Mouse (Mus musculus): Measurements from ENCODE around the gene Gclc. TPM values are rescaled to one million over a fixed set of nuclear protein-coding genes. Genes with fewer than 3 reads are reported as not detected.

The Gclc gene
- 96.6 TPM for polyA plus RNA-seq (2014; fragmentation: Illumina TruSeq; extraction: RNeasy Lipid Tissue Mini Kit (QIAGEN cat#74804); ENCODE audit: low read depth, low replicate concordance)

DNA sequence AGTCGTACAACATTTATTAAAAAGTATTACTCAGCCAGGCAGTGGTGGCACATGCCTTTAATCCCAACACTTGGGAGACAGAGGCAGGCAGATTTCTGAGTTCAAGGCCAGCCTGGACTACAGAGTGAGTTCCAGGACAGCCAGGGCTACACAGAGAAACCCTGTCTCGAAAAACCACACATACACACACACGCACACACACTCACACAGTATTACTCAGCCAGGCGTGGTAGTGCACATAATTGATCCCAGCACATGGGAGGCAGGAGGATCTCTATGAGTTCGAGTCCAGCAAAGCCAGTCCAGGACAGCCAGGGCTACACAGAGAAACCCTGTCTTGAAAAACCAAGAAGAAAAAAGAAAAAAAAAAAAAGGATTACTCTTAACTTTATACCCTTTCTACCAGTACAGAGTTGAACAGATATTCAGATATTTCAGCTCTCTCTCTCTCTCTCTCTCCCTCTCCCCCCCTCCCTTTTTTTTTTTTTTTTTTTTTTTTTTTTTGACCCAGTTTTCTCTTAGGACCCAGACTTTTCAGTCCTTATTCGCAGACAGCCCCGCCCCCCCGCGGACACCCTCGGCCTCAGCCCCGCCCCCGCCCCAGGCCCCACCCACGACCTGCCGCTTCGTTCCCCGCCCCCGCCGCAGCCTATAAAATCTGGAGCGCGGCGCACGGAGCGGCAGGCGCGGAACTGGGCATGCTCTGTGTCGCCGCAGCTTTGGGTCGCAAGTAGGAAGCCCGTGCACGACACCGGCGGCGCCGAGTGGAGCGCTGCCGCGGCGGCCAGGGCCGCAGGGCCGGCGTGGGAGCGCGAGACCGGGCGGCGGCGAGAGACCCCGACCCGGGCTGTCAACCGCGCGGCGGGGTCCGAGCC lies at the start of gene Gclc:
Gclc (plus strand) TSS at position 683 of the 875 bp plus-strand sequence.

Other genes with a start within 250 kb of the Gclc start
- gene Lrrc1, start 209.7 kb upstream of the Gclc start, polyA plus RNA-seq (2014; fragmentation: Illumina TruSeq; extraction: RNeasy Lipid Tissue Mini Kit (QIAGEN cat#74804); ENCODE audit: low read depth, low replicate concordance) = 13.5 TPM
- 1.5 TPM for gene Klhl31, start 118.0 kb upstream of the Gclc start, polyA plus RNA-seq (2014; fragmentation: Illumina TruSeq; extraction: RNeasy Lipid Tissue Mini Kit (QIAGEN cat#74804); ENCODE audit: low read depth, low replicate concordance)
- gene Elovl5, start 162.8 kb downstream of the Gclc start, polyA plus RNA-seq (2014; fragmentation: Illumina TruSeq; extraction: RNeasy Lipid Tissue Mini Kit (QIAGEN cat#74804); ENCODE audit: low read depth, low replicate concordance) = 1,460 TPM

All from adrenal gland, adult 10 weeks (tissue).